Mouse (Mus musculus) kidney, postnatal 4 days (tissue): ENCODE measurements around the gene Fam71f1.
"Not testable (repeated sequence)": the region's sequence is repeated elsewhere in the genome, so short reads cannot be mapped to it uniquely, and the experiment has no call there.

Experiments
- DNase-seq, 2 experiments: peaks; one replicate each; pipeline ENCODE4 v3.0.0; 2021; ENCODE audit warnings: mixed read lengths in 2 of 2

The Fam71f1 gene

GRCm38 (mm10) chr6:29329514-29329913 lies 10.6 kb downstream of the Fam71f1 start:
- DNase-seq, result no peak

GRCm38 (mm10) chr6:29346512-29346911 lies 27.6 kb downstream of the Fam71f1 start:
- not testable (repeated sequence) for DNase-seq

GRCm38 (mm10) chr6:29347189-29347588 lies 28.2 kb downstream of the Fam71f1 start:
- DNase-seq, result no peak

GRCm38 (mm10) chr6:29347665-29348370 lies 28.9 kb downstream of the Fam71f1 start, which contains the start of gene Calu:
Gene Calu, plus strand, starts transcription at chr6:29348069.
- DNase-seq, result peak; percentile 100

GRCm38 (mm10) chr6:29348371-29348724 lies 29.4 kb downstream of the Fam71f1 start:
- no peak for DNase-seq

GRCm38 (mm10) chr6:29351613-29352012 lies 32.7 kb downstream of the Fam71f1 start:
- no peak for DNase-seq

- no peak for DNase-seq
Measured at GRCm38 (mm10) chr6:29352816-29353215, 33.9 kb downstream of the Fam71f1 start.

GRCm38 (mm10) chr6:29359386-29359785 lies 40.4 kb downstream of the Fam71f1 start:
- DNase-seq, result no peak

GRCm38 (mm10) chr6:29360211-29360610 lies 41.3 kb downstream of the Fam71f1 start:
- DNase-seq, result no peak

DNA sequence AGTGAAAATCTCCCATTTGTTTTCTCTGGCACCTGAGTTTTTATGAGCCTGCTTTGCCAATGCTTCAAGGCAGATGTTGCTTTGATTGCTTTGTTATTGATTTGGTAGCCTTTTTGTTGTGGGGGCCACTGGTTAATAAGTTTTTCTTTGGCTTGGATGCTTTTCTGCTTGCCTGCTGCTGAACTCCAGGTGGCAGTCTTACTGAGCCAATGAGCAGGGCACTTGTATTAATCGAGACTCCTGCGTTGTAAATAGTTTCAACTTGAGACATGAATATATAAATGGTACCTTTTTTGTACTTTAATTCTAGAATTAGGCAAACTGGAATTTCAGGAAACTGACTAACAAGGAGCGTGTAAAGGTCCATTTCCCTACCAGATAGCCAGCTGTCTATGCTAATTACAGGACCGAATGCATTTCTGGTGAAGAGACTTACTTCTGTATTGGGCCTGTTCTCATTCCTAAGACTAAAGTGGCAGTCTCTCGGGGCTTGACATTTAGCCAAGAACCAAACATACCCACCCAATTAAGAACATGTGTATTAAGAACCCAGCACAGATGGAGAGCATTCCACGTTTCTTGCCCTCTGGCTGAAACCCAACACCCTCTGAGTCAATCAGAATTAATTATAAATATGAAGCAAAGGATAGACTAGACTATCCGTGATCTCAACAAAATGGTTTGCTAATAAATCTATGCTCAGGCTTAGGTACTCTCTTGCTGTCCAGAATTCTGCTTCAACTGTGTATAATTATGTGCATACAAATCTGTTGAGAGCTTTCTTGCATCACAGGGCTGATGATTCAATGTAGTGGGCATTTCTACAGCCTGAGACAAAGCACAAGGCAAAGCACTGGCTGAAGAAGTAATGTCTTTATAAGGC lies 43.5 kb downstream of the Fam71f1 start:
- no peak for DNase-seq

DNA sequence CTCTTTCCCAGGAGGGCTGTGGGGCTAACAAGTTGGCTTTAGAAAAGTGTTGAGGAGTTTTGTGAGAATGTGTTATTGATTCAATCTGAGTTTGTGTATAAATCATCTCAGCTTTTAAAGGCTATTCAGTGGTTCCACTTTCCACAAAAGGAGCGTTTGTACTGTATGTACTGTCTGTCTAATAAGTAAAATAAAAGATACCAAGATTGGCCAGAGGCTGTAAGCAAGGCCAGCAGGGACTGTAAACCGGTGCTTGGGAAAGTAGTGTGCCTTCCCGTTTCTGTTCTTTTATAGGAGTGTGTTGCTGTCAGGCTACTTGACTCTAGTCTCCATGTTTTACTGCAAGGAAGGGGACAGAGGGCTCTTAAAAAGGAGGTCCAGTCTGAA lies 44.2 kb downstream of the Fam71f1 start:
- no peak for DNase-seq

DNA sequence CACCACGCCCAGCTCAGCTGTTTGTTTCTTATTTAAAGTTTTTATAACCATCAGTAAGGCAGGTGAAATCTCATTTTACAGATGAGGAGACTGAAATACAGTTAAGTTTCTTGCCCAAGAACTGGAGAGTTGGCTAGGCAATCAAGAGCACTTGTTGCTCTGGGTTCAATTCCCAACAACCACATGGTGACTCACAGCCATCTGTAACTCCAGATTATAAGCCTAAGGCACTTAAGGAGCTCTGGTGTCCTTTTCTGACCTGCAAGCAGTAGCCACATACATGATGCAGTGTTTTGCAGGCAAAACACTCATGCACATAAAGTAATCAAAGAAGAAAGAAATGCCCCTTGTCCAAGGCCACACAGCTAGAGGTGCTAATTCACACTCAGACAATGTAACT lies 46.3 kb downstream of the Fam71f1 start:
- DNase-seq, result no peak

DNA sequence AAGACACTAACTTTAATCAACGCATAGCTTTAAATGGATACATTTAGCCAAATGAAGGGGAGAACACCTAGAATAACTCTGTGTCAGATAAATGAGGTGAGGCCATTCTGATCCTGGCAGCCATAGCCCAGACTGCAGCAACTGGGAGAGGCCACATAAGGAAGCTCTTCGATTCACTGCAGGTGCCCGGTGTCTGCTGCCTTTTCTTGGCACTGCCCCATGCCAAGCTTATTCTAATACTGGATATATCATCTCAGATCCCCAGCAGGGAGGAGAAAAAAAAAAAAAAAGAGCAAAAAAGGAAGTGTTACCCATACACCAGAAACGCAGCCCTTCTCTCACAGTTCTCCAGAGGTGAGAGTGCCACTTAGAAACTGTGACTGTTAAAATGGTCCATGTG lies 58.4 kb downstream of the Fam71f1 start:
- DNase-seq, result no peak

- no peak for DNase-seq
Measured at GRCm38 (mm10) chr6:29378678-29379077, 59.7 kb downstream of the Fam71f1 start.

GRCm38 (mm10) chr6:29379954-29380353 lies 61.0 kb downstream of the Fam71f1 start:
- no peak for DNase-seq

- no peak for DNase-seq
Measured at GRCm38 (mm10) chr6:29382442-29382841, 63.5 kb downstream of the Fam71f1 start.
